Mouse (Mus musculus) cerebellum, adult 2 months (tissue): ENCODE measurements around the gene Suco.

Source experiments
- CTCF ChIP-seq: fragments of 200-500 bp; IDR thresholded peaks from 2 replicates; pipeline ENCODE4 v1.5.1; 2011; ENCODE audit warnings: low read depth, mild to moderate bottlenecking, control low read depth, low read length, moderate library complexity, borderline replicate concordance; ENCODE audit not compliant: insufficient read depth
- POLR2A ChIP-seq: fragments of 200-500 bp; IDR thresholded peaks from 2 replicates; pipeline ENCODE4 v1.6.1; 2011; ENCODE audit warnings: low read length, control low read depth, borderline replicate concordance; ENCODE audit not compliant: insufficient read depth

DNA sequence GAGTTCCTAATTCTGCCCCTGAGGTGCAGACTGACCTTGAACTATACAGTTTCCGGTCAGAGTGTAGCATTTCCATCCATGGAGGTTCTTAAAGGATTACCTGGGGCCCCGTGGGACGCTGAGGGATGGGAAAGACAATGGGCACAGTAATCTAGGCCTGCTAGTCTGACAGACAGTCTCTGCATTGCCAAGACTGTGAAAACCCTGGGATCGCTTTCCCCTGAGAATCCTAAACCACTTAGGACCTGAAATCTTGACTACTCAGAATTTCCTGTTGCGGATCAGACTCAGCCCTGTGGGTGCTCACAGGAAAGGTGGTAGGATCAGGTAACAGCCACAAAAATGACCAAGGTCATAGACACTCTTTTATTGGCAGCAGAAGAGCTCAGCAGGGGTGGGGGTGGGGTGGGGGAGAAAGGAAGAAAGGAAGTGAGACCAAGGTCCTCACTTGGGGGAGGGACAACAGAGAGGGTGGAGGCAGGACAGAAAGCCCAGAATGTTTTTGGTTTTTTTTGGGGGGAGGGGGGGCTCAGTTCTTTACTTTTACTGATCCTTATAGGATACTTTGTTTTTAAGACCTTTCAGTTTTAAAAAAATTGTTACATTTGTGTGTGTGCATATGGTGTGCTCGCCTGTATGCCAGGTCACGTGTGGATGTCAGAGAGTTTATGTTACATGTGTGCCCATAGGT lies 42.3 kb upstream of the Suco start:
- TF ChIP-seq POLR2A, result no peak
- no peak for TF ChIP-seq CTCF
